Mouse (Mus musculus) fibroblast of lung, adult 2 months (primary cell): ENCODE results near the gene Lama5.
"Not testable (repeated sequence)": the region's sequence is repeated elsewhere in the genome, so short reads cannot be mapped to it uniquely, and the experiment has no call there.

Experiments used
- DNase-seq: peaks from one replicate; pipeline ENCODE4 v3.0.0-alpha.2; 2011; ENCODE audit warnings: low read depth

Gene Lama5

DNA sequence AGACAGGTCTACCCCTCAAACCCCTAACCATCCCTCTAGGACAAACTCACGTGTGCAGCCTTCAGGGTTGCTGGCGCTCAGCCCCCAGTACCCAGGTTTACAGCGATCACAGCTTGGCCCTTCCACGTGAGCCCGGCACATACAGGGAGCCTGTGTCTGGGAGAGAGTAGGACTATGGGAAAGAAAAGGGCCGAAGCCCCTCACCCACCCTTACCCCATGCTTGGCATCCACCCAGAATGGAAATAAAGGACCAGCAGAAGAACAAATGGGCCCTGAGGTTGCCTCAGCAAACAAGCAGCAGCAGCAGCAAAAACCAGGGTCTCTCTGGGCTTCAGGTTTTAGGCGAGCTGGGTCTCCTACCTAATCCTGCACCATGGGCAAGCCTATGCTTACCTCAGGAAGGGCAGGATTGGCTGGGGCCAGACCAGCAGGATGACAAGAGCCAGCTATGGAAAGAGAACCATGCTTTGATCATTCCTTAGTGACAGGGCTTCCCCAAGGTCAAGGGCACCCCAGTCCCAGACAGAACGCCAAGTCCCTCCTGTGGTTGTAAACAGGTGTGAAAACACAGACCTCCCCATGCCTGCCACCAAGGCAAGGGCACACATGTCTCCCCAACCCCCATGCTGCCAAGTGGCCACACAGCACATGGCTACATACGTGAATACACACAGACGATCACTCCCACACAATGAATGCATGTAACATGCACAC, 28.2 kb downstream of the Lama5 start:
- DNase-seq: no peak

GRCm38 (mm10) chr2:180196610-180197322, 28.9 kb downstream of the Lama5 start:
- DNase-seq: no peak

- no peak for DNase-seq
These were observed 38.3 kb downstream of the Lama5 start for GRCm38 (mm10) chr2:180187362-180187761.

DNA sequence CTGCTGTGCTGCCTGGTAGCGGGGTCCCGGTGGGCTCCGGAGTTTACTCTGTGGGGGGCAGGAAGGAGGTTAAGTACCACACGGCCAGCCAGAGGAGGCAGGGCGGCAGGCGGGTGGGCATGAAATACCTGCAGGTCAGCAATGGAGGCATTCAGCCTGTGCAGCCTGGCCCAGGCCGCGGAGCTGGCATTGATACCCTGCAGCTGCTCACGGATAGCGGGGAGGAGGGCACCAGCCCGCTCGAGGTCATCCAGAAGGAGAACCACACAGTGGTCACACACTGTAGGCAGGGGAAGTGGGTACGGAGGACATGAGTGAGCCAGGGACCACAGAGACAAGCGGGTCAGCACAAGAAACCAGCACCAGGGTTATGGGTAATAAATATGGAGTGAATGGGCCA, 40.0 kb downstream of the Lama5 start:
- no peak for DNase-seq

GRCm38 (mm10) chr2:180184752-180185109, 40.9 kb downstream of the Lama5 start:
- no peak for DNase-seq

DNA sequence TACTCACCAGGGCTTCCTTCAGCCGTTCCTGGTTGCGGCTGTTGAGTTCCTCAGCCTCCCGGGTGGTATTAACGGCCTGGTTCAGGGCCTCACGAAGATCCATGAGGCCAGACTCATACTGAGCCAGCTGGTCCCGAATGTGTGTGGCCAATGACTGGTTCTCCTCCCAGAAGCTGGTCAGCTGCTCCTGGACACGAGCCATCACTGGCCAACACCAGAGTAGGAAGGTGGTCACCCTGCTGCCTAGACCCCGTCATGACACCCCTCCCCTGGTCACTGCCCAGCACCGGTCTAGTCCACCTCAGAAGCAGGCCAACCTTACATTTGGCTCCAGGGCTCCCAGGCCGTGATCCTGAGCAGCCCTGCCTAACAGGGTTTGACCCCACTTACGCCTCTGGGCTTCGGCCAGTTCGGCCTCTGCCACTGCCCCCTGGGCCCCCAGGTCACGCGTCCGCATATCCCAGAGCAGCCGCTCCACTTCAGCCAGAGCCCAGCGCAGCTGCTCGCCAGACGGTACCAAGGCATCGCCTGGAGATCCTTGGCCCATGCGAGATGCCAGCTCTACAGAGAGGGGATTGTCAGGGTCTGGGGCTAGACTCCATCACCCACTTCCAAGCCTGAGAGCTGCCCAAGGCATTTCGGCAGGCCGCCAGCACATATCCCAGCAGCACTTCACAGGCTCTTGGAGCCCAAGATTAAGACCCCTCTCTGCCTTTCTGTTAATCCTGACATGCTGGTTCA, 41.5 kb downstream of the Lama5 start:
- no peak for DNase-seq

DNA sequence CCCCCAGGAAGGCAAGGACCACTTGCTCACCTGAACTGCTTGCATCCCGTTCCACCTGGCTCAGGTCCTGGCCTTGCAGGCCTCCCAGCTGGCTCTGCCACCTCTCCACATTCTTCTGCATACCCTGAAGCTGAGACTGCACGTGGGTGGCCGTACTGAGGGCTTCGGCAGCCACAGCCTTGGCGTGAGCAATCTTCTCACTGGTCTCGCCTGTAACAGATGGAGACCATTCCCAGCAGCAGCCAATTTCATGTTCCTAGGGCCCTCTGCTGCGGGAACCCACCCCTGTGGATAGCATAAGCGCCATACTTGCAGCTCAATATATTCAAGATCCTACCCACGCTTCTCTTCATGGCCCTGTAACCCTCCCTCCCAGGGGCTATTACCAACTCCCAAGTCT, 44.1 kb downstream of the Lama5 start:
- no peak for DNase-seq

- no peak for DNase-seq
These were observed 49.9 kb downstream of the Lama5 start for GRCm38 (mm10) chr2:180175725-180176124.

DNA sequence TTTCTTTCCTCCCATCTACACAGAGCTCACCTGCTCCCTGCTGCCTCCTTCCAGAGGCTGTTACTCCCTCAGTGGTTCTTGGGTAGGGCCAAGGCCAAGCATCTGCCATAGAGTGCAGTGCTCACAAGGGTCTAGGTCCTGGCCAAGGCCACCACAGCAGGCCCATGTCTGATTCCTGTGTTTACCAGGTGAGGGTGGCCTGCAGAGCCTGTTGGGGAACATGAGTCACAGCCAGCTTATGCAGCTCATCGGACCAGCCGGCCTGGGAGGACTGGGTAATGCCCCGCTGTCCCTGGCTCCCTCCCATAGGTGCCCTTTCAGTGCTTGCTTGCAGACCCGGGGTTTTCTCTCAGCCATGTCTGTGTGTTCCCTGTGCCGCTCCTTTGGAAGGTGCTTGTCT, 51.5 kb downstream of the Lama5 start:
- DNase-seq: no peak

- DNase-seq: not testable (repeated sequence)
These were observed 51.9 kb downstream of the Lama5 start for GRCm38 (mm10) chr2:180173711-180174110.

- DNase-seq: no peak
These were observed 52.5 kb downstream of the Lama5 start for GRCm38 (mm10) chr2:180173163-180173562.

DNA sequence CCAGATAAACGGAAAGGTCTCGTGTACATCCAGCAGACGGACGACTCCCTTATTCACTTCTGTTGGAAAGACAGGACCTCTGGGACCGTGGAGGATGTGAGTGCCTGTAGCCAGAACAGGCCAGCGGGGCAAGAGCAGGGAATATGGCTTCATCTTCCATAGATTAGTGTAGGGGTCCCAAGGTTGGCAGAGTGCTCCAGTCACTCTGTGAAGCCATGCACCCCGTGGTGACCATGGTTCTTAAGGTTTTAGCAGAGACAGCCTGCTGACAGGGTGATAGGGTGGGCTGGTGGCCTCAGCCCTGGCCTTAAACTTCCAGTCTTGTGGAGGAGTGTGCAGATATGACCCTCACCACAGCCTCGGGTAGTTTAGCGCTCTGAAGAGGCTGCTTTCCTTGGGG, 53.5 kb downstream of the Lama5 start:
- no peak for DNase-seq

GRCm38 (mm10) chr2:180171522-180172070, 54.1 kb downstream of the Lama5 start:
- no peak for DNase-seq

DNA sequence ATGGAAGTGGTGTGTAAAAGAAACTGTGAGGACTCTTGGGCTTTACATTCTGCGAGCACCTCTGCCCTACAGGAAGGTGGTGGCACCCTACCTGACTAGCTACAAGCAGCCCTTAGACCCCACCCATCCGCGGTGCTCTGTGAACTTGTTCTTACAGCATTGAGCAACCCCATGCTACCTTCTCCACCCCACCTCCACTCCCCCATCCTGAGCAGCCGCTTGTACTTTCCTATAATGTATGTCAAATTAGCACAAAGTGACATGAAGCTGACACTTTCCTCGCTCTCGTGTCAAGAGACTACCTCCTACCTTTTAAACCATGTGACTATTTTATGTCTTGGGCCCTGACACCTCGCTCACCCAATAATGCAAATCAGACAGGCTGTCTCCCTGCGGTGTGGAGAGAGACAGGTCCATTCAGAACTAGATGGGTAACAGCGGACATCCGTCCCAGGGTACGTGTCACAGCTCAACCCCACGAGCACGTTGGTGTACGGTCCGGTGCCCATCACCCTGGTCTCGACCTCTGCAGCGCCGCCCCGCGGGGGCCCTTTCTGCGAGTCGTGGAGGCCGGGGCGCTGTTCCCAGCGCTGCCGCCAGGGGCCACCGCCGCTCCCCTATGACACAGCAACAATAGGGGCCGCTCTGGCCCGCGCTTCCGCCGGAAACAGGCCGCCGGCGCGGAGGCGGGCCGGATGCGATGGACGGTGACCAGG, 54.7 kb downstream of the Lama5 start, which contains the start of gene Adrm1:
Adrm1 (plus strand) TSS at position 680 of the 716 bp plus-strand sequence.
- peak; percentile 81 for DNase-seq

GRCm38 (mm10) chr2:180170151-180170805, 55.4 kb downstream of the Lama5 start:
- DNase-seq: no peak

DNA sequence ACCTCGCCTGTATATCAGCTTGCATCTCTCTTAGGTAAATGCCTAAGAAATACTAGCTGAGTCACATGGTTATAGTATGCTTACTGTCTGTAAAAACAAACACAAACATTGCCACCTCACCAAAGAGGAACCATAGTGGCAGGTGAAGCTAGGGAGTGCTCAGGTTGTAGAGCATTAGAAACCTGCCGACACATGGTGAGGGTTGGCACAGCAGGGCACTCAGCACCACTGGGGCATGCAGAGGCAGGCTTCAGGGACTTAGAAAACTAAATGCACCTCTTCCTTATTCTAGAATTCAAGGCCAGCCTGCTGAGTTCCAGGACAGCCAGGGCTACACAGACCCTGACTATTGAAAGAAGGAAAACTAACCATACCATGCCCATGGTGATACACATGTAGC, 58.8 kb downstream of the Lama5 start:
- DNase-seq: no peak

- DNase-seq: no peak
These were observed 59.8 kb downstream of the Lama5 start for GRCm38 (mm10) chr2:180165855-180166254.

GRCm38 (mm10) chr2:180158627-180159026, 67.0 kb downstream of the Lama5 start:
- DNase-seq: no peak

DNA sequence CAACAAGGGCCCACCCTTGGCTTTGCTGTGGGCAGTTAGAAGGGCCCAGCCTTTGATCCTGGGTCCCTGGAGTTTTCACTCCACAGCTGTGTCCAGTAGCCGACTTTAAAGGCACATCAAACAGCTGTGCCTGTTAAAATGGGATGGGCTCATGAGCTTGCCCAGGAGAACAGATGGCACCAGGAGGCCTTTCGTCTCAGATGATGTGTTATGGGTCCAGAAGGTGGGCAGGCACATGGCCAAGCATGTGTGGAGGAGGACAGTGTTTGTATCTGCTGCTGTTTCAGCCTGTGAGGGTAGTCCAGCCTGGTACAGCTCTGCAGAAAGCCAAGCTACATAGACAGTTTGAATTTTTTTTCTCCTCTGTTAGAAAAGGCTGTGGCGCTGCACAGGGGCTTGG, 70.9 kb downstream of the Lama5 start:
- DNase-seq: no peak

DNA sequence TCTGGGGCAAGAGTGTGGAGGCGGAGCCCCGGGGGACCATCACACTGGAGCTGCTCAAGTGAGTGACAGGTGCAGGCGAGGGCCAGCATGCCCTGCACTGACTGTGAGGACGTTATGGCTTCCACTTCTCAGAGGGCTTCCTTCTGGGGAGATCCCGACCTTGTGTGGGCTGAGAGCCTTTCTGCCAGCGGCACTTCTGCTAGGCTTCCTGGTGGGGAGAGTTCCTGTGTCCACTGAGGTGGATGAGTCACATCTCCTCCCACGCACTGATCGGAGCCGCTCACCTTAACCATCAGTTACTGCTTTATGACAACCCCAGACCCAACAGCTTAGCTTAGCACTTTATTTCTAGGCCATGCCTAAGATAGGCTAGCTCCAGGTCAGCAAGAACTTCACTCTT, 77.1 kb downstream of the Lama5 start:
- no peak for DNase-seq

DNA sequence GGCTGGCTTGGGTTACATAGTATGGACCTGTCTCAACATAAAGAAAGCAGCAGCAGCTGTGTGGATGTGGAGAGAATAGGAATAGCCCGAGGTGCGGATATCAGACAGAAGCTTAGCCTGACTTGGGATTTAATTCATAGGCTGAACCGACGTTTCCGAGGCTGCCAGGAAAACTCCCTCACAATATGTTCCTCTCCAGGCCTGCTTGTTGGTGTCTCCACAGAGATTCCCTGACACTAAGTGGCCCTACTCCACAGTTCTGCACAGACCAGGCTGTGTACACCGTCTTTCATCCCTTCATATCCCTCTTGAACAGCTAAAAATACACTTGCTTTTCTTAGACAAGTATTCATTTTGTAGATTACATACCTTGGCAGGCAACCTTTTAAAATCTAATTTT, 78.3 kb downstream of the Lama5 start:
- no peak for DNase-seq

DNA sequence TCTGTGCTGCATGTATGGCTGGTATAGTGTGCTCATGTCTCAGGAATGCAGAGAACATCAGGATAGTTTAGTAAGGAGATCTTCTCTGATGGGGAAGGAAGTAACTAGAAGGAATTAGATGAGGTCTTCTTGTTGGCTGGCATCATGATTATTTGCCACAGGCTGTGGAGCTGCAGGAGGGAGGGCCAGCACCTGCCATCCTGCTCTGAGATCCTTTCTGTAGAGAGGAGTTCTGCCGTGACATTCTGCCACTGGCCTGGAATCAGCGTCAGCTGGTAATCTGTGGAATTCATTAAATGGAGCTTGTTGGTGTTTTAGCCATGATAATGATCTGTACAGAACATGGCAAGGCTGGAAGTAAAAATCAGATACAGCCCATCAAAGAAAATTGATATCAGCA, 79.6 kb downstream of the Lama5 start:
- no peak for DNase-seq
